Comparison of ENCODE assay signal across 28 mouse cellular contexts in the genomic region with DNA sequence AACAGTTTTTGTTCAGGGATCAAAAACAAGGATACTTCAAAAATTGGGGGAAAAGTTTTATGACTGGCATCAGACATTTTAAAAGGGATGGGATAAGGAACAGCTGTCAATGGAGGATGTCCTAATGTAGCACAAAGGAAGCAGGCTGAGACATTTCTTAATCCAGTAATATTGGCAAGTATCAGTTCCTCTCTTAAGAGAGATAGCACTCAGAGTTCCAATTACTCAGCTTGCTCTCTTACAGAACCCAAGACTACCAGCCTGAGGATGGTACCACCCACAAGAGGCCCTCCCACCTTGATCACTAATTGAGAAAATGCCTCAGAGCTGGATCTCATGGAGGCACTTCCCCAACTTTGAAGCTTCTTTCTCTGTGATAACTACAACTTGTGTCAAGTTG. TPM values are rescaled to one million over a fixed set of nuclear protein-coding genes. Genes with fewer than 3 reads are reported as not detected.
"Had no signal": no experiment of that assay in that cellular context is flagged by ENCODE, and none has a peak within 500 bp of the region (broad histone marks: within the 10 kb centered on the region; RNA-seq: fewer than 3 reads in every experiment).

No protein-coding gene starts in this region.

- H3K27me3 ChIP-seq: kidney, embryonic 15.5 days; limb, embryonic 12.5 days; limb, embryonic 15.5 days; neural tube, embryonic 12.5 days; neural tube, embryonic 15.5 days; stomach, embryonic 15.5 days had no signal

- DNase-seq: kidney, adult 11 months; kidney, adult 8-10 months; kidney, postnatal 10 days; kidney, postnatal 36 days; layer of hippocampus, postnatal 36 days; left cerebral cortex, postnatal 4 days; liver, postnatal 0 days; lung, embryonic 14.5 days; lung, postnatal 4 days; midbrain, embryonic 14.5 days; right cerebral cortex, postnatal 14 days; right cerebral cortex, postnatal 4 days; thymus, postnatal 25 days had no signal

- H3K9me3 ChIP-seq: kidney, embryonic 15.5 days; limb, embryonic 12.5 days; limb, embryonic 15.5 days; neural tube, embryonic 12.5 days; neural tube, embryonic 15.5 days; stomach, embryonic 15.5 days had no signal

- H3K4me2 ChIP-seq: kidney, embryonic 15.5 days; limb, embryonic 12.5 days; limb, embryonic 15.5 days; liver, embryonic 11.5 days; lung, embryonic 14.5 days; midbrain, embryonic 11.5 days; neural tube, embryonic 12.5 days; neural tube, embryonic 15.5 days; stomach, embryonic 15.5 days had no signal

- H3K9ac ChIP-seq: kidney, embryonic 15.5 days; limb, embryonic 12.5 days; limb, embryonic 15.5 days; liver, embryonic 14.5 days; liver, postnatal 0 days; lung, embryonic 14.5 days; neural tube, embryonic 12.5 days; neural tube, embryonic 15.5 days; stomach, embryonic 15.5 days had no signal

- H3K4me1 ChIP-seq: kidney, embryonic 15.5 days; limb, embryonic 12.5 days; limb, embryonic 15.5 days; neural tube, embryonic 12.5 days; neural tube, embryonic 15.5 days; stomach, embryonic 15.5 days had no signal

- H3K4me3 ChIP-seq: kidney, embryonic 15.5 days; left cerebral cortex, adult 2 months; limb, embryonic 12.5 days; limb, embryonic 15.5 days; neural tube, embryonic 12.5 days; neural tube, embryonic 15.5 days; stomach, embryonic 15.5 days had no signal

- H3K36me3 ChIP-seq: kidney, embryonic 15.5 days; limb, embryonic 12.5 days; limb, embryonic 15.5 days; neural tube, embryonic 12.5 days; neural tube, embryonic 15.5 days; stomach, embryonic 15.5 days had no signal

- H3K27ac ChIP-seq: kidney, embryonic 15.5 days; left cerebral cortex, adult 2 months; limb, embryonic 12.5 days; limb, embryonic 15.5 days; liver, embryonic 14.5 days; neural tube, embryonic 12.5 days; neural tube, embryonic 15.5 days; stomach, embryonic 15.5 days had no signal

RNA-seq across cellular contexts. Expression of a gene that starts 38.5 kb away (rescaled TPM):
- total RNA-seq: left cerebral cortex, adult 2 months; left cerebral cortex, postnatal 14 days; left cerebral cortex, postnatal 4 days; megakaryocyte-erythroid progenitor cell, adult 5-6 weeks; midbrain, postnatal 0 days had no signal
- polyA plus RNA-seq: kidney, embryonic 15.5 days; limb, embryonic 12.5 days; limb, embryonic 15.5 days; liver, embryonic 11.5 days; liver, embryonic 14.5 days; liver, postnatal 0 days; lung, embryonic 14.5 days; lung, postnatal 0 days; midbrain, embryonic 11.5 days; midbrain, embryonic 14.5 days; midbrain, postnatal 0 days; neural tube, embryonic 12.5 days; neural tube, embryonic 15.5 days; stomach, embryonic 15.5 days; thymus, postnatal 0 days had no signal
